Mouse (Mus musculus) forebrain, postnatal 0 days (tissue): ENCODE data around the gene Slc7a5. TPM values are rescaled to one million over a fixed set of nuclear protein-coding genes. Genes with fewer than 3 reads are reported as not detected.
A peak's percentile ranks its signal among the peaks of the same experiment; 100 is the strongest.

Experiments used
- ATAC-seq: fragments of 200-750 bp; cut with Nextera tagmentation; 2 replicates; pipeline ENCODE4 v1.8.0; 2017; ENCODE audit warnings: mild to moderate bottlenecking, moderate library complexity
- DNase-seq: peaks from one replicate; pipeline ENCODE4 v3.0.0-alpha.2; 2015
- H3K27ac ChIP-seq: fragments of 300-500 bp; sonication (generic); 2 replicates; pipeline ENCODE4 v1.5.1; 2014; ENCODE audit warnings: low read depth, mild to moderate bottlenecking, antibody characterized with exemption, low read length, moderate library complexity, mixed read lengths
- H3K27me3 ChIP-seq: fragments of 300-500 bp; sonication (generic); 2 replicates; pipeline ENCODE4 v1.6.1; 2014; ENCODE audit warnings: mild to moderate bottlenecking, low read length, mixed read lengths; ENCODE audit not compliant: insufficient read depth
- H3K36me3 ChIP-seq: fragments of 300-500 bp; sonication (generic); 2 replicates; pipeline ENCODE4 v1.6.1; 2014; ENCODE audit warnings: mild to moderate bottlenecking, moderate library complexity; ENCODE audit not compliant: insufficient read depth
- H3K4me1 ChIP-seq: fragments of 300-500 bp; sonication (generic); 2 replicates; pipeline ENCODE4 v1.6.1; 2014; ENCODE audit warnings: antibody characterized with exemption; ENCODE audit not compliant: insufficient read depth
- H3K4me2 ChIP-seq: fragments of 300-500 bp; sonication (generic); 2 replicates; pipeline ENCODE4 v1.6.1; 2014; ENCODE audit warnings: low read depth, mild to moderate bottlenecking, moderate library complexity
- H3K4me3 ChIP-seq: fragments of 300-500 bp; sonication (generic); 2 replicates; pipeline ENCODE4 v1.5.1; 2014; ENCODE audit warnings: low read depth, low read length, mixed read lengths
- H3K9ac ChIP-seq: fragments of 300-500 bp; sonication (generic); 2 replicates; pipeline ENCODE4 v1.6.1; 2014; ENCODE audit warnings: mild to moderate bottlenecking
- H3K9me3 ChIP-seq: fragments of 300-500 bp; sonication (generic); 2 replicates; pipeline ENCODE4 v1.6.1; 2016; ENCODE audit warnings: low read length
- CTCF ChIP-seq: sonication (generic); IDR thresholded peaks from 2 replicates; pipeline ENCODE4 v1.5.1; 2016; ENCODE audit warnings: antibody characterized with exemption, control low read depth, low read depth
- WGBS: fragments of 180-500 bp; shearing (Covaris S2); extraction: QIAGEN DNeasy Blood & Tissue Kit; methylation state at CpG from one replicate; pipeline ENCODE4 v1.1.7; 2014; 5-methylcytosine and 5-hydroxymethylcytosine counted together
- polyA plus RNA-seq: library from polyadenylated mRNA; unstranded; fragments of >200 nt; fragmentation: Nextera tagmentation; extraction: Ambion mirVana; gene quantifications from 2 replicates; pipeline ENCODE4 v1.2.1, GENCODE M21; 2015
- total RNA-seq: library from RNA; depleted of rRNA; stranded (reverse); fragments of >200 nt; gene quantifications from 2 replicates; pipeline ENCODE4 v1.2.3, GENCODE M21; 2014

Gene Slc7a5
- total and polyA plus RNA-seq, 2 experiments from 2014 or later, result 67.9 to 99.4 TPM

GRCm38 (mm10) chr8:121847261-121847822 lies 60.2 kb downstream of the Slc7a5 start:
- no peak for TF ChIP-seq CTCF
- no peak for ATAC-seq
- DNase-seq, result no peak

GRCm38 (mm10) chr8:121846815-121847214 lies 60.7 kb downstream of the Slc7a5 start:
- Histone ChIP-seq H3K9ac (no peak overlapping the region), H3K36me3 (no peaks in the 10 kb centered on the region), H3K27me3 (no peaks in the 10 kb centered on the region), H3K4me1 (no peaks in the 10 kb centered on the region), H3K9me3 (no peaks in the 10 kb centered on the region), H3K27ac (no peak overlapping the region), H3K4me3 (no peak overlapping the region), H3K4me2 (no peak overlapping the region)
- DNase-seq (no peak), ATAC-seq (no peak)
- TF ChIP-seq CTCF, result no peak

More at GRCm38 (mm10) chr8:121847261-121847822, 60.2 kb downstream of the Slc7a5 start:
- no peak overlapping the region for H3K4me3 ChIP-seq
- whole genome bisulfite sequencing, result 70% methylated on average over 10 of the region's 10 CpGs
- H3K4me1 ChIP-seq, result no peaks in the 10 kb centered on the region
- H3K27ac ChIP-seq, result no peak overlapping the region
- no peak overlapping the region for H3K9ac ChIP-seq
- no peaks in the 10 kb centered on the region for H3K27me3 ChIP-seq
- H3K9me3 ChIP-seq, result no peaks in the 10 kb centered on the region
- H3K4me2 ChIP-seq, result no peak overlapping the region
- no peaks in the 10 kb centered on the region for H3K36me3 ChIP-seq

- TF ChIP-seq CTCF, result no peak
- 44% methylated on average over 6 of the region's 7 CpGs for WGBS
Measured at GRCm38 (mm10) chr8:121844765-121845164, 62.7 kb downstream of the Slc7a5 start.

GRCm38 (mm10) chr8:121843184-121843733 lies 64.2 kb downstream of the Slc7a5 start:
- no peaks in the 10 kb centered on the region for H3K36me3 ChIP-seq
- no peak overlapping the region for H3K9ac ChIP-seq
- no peak for DNase-seq
- H3K4me1 ChIP-seq, result no peaks in the 10 kb centered on the region
- WGBS, result 77% methylated on average over 3 of the region's 3 CpGs
- H3K4me3 ChIP-seq, result no peak overlapping the region
- H3K9me3 ChIP-seq, result no peaks in the 10 kb centered on the region
- H3K4me2 ChIP-seq, result no peak overlapping the region
- ATAC-seq, result no peak
- no peaks in the 10 kb centered on the region for H3K27me3 ChIP-seq
- TF ChIP-seq CTCF, result no peak
- H3K27ac ChIP-seq, result no peak overlapping the region

More at GRCm38 (mm10) chr8:121844765-121845164, 62.7 kb downstream of the Slc7a5 start:
- no peaks in the 10 kb centered on the region for H3K9me3 ChIP-seq
- no peaks in the 10 kb centered on the region for H3K27me3 ChIP-seq
- H3K36me3 ChIP-seq, result no peaks in the 10 kb centered on the region
- DNase-seq (no peak), ATAC-seq (no peak)
- no peak overlapping the region for H3K4me2 ChIP-seq
- H3K27ac ChIP-seq, result no peak overlapping the region
- H3K4me1 ChIP-seq, result no peaks in the 10 kb centered on the region
- H3K4me3 ChIP-seq, result no peak overlapping the region
- H3K9ac ChIP-seq, result no peak overlapping the region

- Histone ChIP-seq H3K27ac (no peak overlapping the region), H3K4me1 (no peaks in the 10 kb centered on the region), H3K36me3 (no peaks in the 10 kb centered on the region), H3K27me3 (no peaks in the 10 kb centered on the region), H3K9me3 (no peaks in the 10 kb centered on the region), H3K4me2 (no peak overlapping the region), H3K4me3 (no peak overlapping the region), H3K9ac (no peak overlapping the region)
- DNase-seq, result no peak
- no peak for TF ChIP-seq CTCF
- 81% methylated on average over 8 of the region's 8 CpGs for WGBS
- no peak for ATAC-seq
Measured at GRCm38 (mm10) chr8:121842064-121842955, 65.2 kb downstream of the Slc7a5 start.

- peak; percentile 76 for TF ChIP-seq CTCF
- DNase-seq (peak; percentile 73), ATAC-seq (peak; percentile 38; the same call in 1 of the 2 replicates)
- no peak overlapping the region for H3K9ac ChIP-seq
- no peaks in the 10 kb centered on the region for H3K27me3 ChIP-seq
- H3K36me3 ChIP-seq, result no peaks in the 10 kb centered on the region
- no peak overlapping the region for H3K27ac ChIP-seq
- no peak overlapping the region for H3K4me3 ChIP-seq
- no peaks in the 10 kb centered on the region for H3K9me3 ChIP-seq
- H3K4me1 ChIP-seq, result no peaks in the 10 kb centered on the region
- no peak overlapping the region for H3K4me2 ChIP-seq
- WGBS, result 40% methylated on average over 8 of the region's 8 CpGs
Measured at GRCm38 (mm10) chr8:121841242-121841641, 66.3 kb downstream of the Slc7a5 start.

GRCm38 (mm10) chr8:121832503-121832902 lies 75.0 kb downstream of the Slc7a5 start:
- ATAC-seq, result peak; percentile 24

More at GRCm38 (mm10) chr8:121832503-121832902, 75.0 kb downstream of the Slc7a5 start:
- Histone ChIP-seq H3K4me1 (peaks cover 9% of the 10 kb centered on the region), H3K27me3 (no peaks in the 10 kb centered on the region), H3K36me3 (no peaks in the 10 kb centered on the region), H3K9me3 (no peaks in the 10 kb centered on the region), H3K27ac (peak overlapping the region; percentile 42; the same call in 1 of the 2 replicates), H3K4me2 (no peak overlapping the region), H3K9ac (no peak overlapping the region), H3K4me3 (no peak overlapping the region)
- peak; percentile 91 for DNase-seq
- WGBS, result 10% methylated on average over 6 of the region's 6 CpGs
- TF ChIP-seq CTCF, result peak; percentile 73
